Mouse (Mus musculus) MEL (cell line): ENCODE results near the gene Cfap54. TPM values are rescaled to one million over a fixed set of nuclear protein-coding genes. Genes with fewer than 3 reads are reported as not detected.

Experiments used
- DNase-seq: peaks from one replicate; pipeline ENCODE4 v3.0.0; 2011; ENCODE audit warnings: low read depth, low spot score
- H3K27ac ChIP-seq: 2 replicates; pipeline ENCODE4 v1.5.1; 2012; ENCODE audit warnings: low read depth, mild to moderate bottlenecking, control low read depth, low read length, moderate library complexity; ENCODE audit not compliant: control insufficient read depth
- H3K27me3 ChIP-seq, 2 experiments: fragments of 150-350 bp in 1 of 2; sonication (generic) in 1 of 2; 2 replicates each; pipeline ENCODE4 v1.6.1; 2012; ENCODE audit warnings: low read length in 2 of 2, mild to moderate bottlenecking in 2 of 2, improper control_type of control experiment in 1 of 2, moderate library complexity in 1 of 2; ENCODE audit not compliant: insufficient read depth in 2 of 2, control insufficient read depth in 1 of 2
- H3K36me3 ChIP-seq, 2 experiments: 2 replicates each; pipeline ENCODE4 v1.6.1; 2012 to 2014; ENCODE audit warnings: low read length in 2 of 2, improper control_type of control experiment in 1 of 2, inconsistent platforms in 1 of 2, mild to moderate bottlenecking in 1 of 2; ENCODE audit not compliant: insufficient read depth in 2 of 2, control insufficient read depth in 1 of 2
- H3K4me1 ChIP-seq, 2 experiments: fragments of 150-350 bp in 1 of 2; sonication (generic) in 1 of 2; 2 replicates each; pipeline ENCODE4 v1.6.1; 2012; ENCODE audit warnings: low read length in 2 of 2, improper control_type of control experiment in 1 of 2, mild to moderate bottlenecking in 1 of 2; ENCODE audit not compliant: insufficient read depth in 2 of 2, control insufficient read depth in 1 of 2
- H3K4me3 ChIP-seq, 2 experiments: fragments of 150-350 bp in 1 of 2; sonication (generic) in 1 of 2; 2 replicates each; pipeline ENCODE4 v1.5.1; 2012; ENCODE audit warnings: low read depth in 2 of 2, low read length in 2 of 2, mild to moderate bottlenecking in 2 of 2, moderate library complexity in 2 of 2, control low read depth in 1 of 2, improper control_type of control experiment in 1 of 2; ENCODE audit not compliant: control insufficient read depth in 1 of 2, insufficient read depth in 1 of 2
- H3K79me2 ChIP-seq: 2 replicates; pipeline ENCODE4 v1.6.1; 2012; ENCODE audit warnings: mild to moderate bottlenecking, low read length, moderate library complexity; ENCODE audit not compliant: control insufficient read depth, poor library complexity, insufficient read depth
- H3K9ac ChIP-seq: 2 replicates; pipeline ENCODE4 v1.6.1; 2012; ENCODE audit warnings: low read depth, mild to moderate bottlenecking, control low read depth, low read length, moderate library complexity; ENCODE audit not compliant: control insufficient read depth, poor library complexity, severe bottlenecking
- H3K9me3 ChIP-seq: fragments of 150-350 bp; sonication (generic); replicated peaks from 2 replicates; pipeline ENCODE4 v1.6.1; 2012; ENCODE audit warnings: mild to moderate bottlenecking, low read length, improper control_type of control experiment, moderate library complexity; ENCODE audit not compliant: insufficient read depth
- BHLHE40 ChIP-seq: IDR thresholded peaks from 2 replicates; pipeline ENCODE4 v1.6.1; 2012; ENCODE audit warnings: low read depth, mild to moderate bottlenecking, inconsistent platforms, low read length, improper control_type of control experiment, borderline replicate concordance
- CHD2 ChIP-seq: IDR thresholded peaks from 2 replicates; pipeline ENCODE4 v1.6.1; 2011; ENCODE audit warnings: low read length, improper control_type of control experiment
- CTCF ChIP-seq, 3 experiments: IDR thresholded peaks in 2 of 3; conservative IDR thresholded peaks in 1 of 3; 2 replicates each; pipeline ENCODE4 v1.5.1; 2011 to 2012; ENCODE audit warnings: low read length in 3 of 3, low read depth in 2 of 3, mild to moderate bottlenecking in 2 of 3, improper control_type of control experiment in 1 of 3, inconsistent platforms in 1 of 3, mixed read lengths in 1 of 3, moderate library complexity in 1 of 3; ENCODE audit not compliant: control insufficient read depth in 1 of 3, insufficient read depth in 1 of 3, poor library complexity in 1 of 3, severe bottlenecking in 1 of 3
- ELF1 ChIP-seq: IDR thresholded peaks from 2 replicates; pipeline ENCODE4 v1.6.1; 2014; ENCODE audit warnings: low read depth, mild to moderate bottlenecking, inconsistent platforms, low read length, improper control_type of control experiment, moderate library complexity
- GATA1 ChIP-seq: IDR thresholded peaks from 2 replicates; pipeline ENCODE4 v1.6.1; 2011; ENCODE audit warnings: low read depth, low read length, improper control_type of control experiment
- HCFC1 ChIP-seq: IDR thresholded peaks from 2 replicates; pipeline ENCODE4 v1.6.1; 2012; ENCODE audit warnings: low read depth, mild to moderate bottlenecking, inconsistent platforms, low read length, improper control_type of control experiment, moderate library complexity
- JUND ChIP-seq: IDR thresholded peaks from 2 replicates; pipeline ENCODE4 v1.6.1; 2011; ENCODE audit warnings: low read depth, mild to moderate bottlenecking, improper control_type of control experiment, low read length
- MAFK ChIP-seq: IDR thresholded peaks from 2 replicates; pipeline ENCODE4 v1.6.1; 2011; ENCODE audit warnings: low read depth, mild to moderate bottlenecking, low read length, improper control_type of control experiment, borderline replicate concordance
- MAX ChIP-seq: IDR thresholded peaks from 2 replicates; pipeline ENCODE4 v1.6.1; 2011; ENCODE audit warnings: low read length, improper control_type of control experiment
- MAZ ChIP-seq: IDR thresholded peaks from 2 replicates; pipeline ENCODE4 v1.6.1; 2012; ENCODE audit warnings: low read depth, mild to moderate bottlenecking, inconsistent platforms, low read length, improper control_type of control experiment
- MEF2A ChIP-seq: IDR thresholded peaks from 2 replicates; pipeline ENCODE4 v1.6.1; 2014; ENCODE audit warnings: low read depth, mild to moderate bottlenecking, inconsistent platforms, low read length, improper control_type of control experiment; ENCODE audit not compliant: poor library complexity, insufficient replicate concordance, severe bottlenecking; ENCODE audit errors: extremely low read depth
- MYC ChIP-seq: IDR thresholded peaks from 2 replicates; pipeline ENCODE4 v1.6.1; 2011; ENCODE audit warnings: low read depth, mild to moderate bottlenecking, low read length, improper control_type of control experiment, moderate library complexity
- POLR2A ChIP-seq, 2 experiments: IDR thresholded peaks; 2 replicates each; pipeline ENCODE4 v1.6.1; 2011 to 2012; ENCODE audit warnings: low read length in 2 of 2, mild to moderate bottlenecking in 2 of 2, control low read depth in 1 of 2, improper control_type of control experiment in 1 of 2, low read depth in 1 of 2, moderate library complexity in 1 of 2; ENCODE audit not compliant: control insufficient read depth in 1 of 2, insufficient read depth in 1 of 2, poor library complexity in 1 of 2
- POLR2AphosphoS2 ChIP-seq: IDR thresholded peaks from 2 replicates; pipeline ENCODE4 v1.6.1; 2011; ENCODE audit warnings: low read length, improper control_type of control experiment
- SIN3A ChIP-seq: IDR thresholded peaks from 2 replicates; pipeline ENCODE4 v1.6.1; 2012; ENCODE audit warnings: low read length, improper control_type of control experiment, inconsistent platforms
- SMC3 ChIP-seq: IDR thresholded peaks from 2 replicates; pipeline ENCODE4 v1.6.1; 2011; ENCODE audit warnings: low read depth, low read length, improper control_type of control experiment
- TAL1 ChIP-seq: IDR thresholded peaks from 2 replicates; pipeline ENCODE4 v1.6.1; 2012; ENCODE audit warnings: mild to moderate bottlenecking, inconsistent platforms, low read length, moderate library complexity, mixed read lengths
- USF2 ChIP-seq, 2 experiments: IDR thresholded peaks; 2 replicates each; pipeline ENCODE4 v1.6.1; 2011 to 2012; ENCODE audit warnings: improper control_type of control experiment in 2 of 2, low read length in 2 of 2, borderline replicate concordance in 1 of 2, inconsistent platforms in 1 of 2, low read depth in 1 of 2, mild to moderate bottlenecking in 1 of 2; ENCODE audit not compliant: insufficient read depth in 1 of 2
- ZC3H11A ChIP-seq: IDR thresholded peaks from 2 replicates; pipeline ENCODE4 v1.6.1; 2012; ENCODE audit warnings: low read depth, mild to moderate bottlenecking, inconsistent platforms, low read length, improper control_type of control experiment
- ZKSCAN1 ChIP-seq: IDR thresholded peaks from 2 replicates; pipeline ENCODE4 v1.6.1; 2012; ENCODE audit warnings: low read depth, mild to moderate bottlenecking, inconsistent platforms, low read length, improper control_type of control experiment, moderate library complexity
- ZMIZ1 ChIP-seq: IDR thresholded peaks from 2 replicates; pipeline ENCODE4 v1.6.1; 2012; ENCODE audit warnings: low read depth, mild to moderate bottlenecking, inconsistent platforms, low read length, improper control_type of control experiment, moderate library complexity
- ZNF384 ChIP-seq: IDR thresholded peaks from 2 replicates; pipeline ENCODE4 v1.6.1; 2012; ENCODE audit warnings: low read depth, mild to moderate bottlenecking, inconsistent platforms, low read length, improper control_type of control experiment
- polyA plus RNA-seq, 2 experiments: library from polyadenylated mRNA; stranded (reverse) in 1 of 2; unstranded in 1 of 2; fragments of >175 nt in 1 of 2; fragments of >200 nt in 1 of 2; gene quantifications; 2 replicates each; pipeline versions ENCODE4 v1.2.1 to v1.2.4; 2012; ENCODE audit warnings: low replicate concordance in 2 of 2, low read depth in 1 of 2; ENCODE audit not compliant: insufficient read length in 2 of 2, insufficient read depth in 1 of 2, missing spikeins in 1 of 2
- total RNA-seq: library from RNA; depleted of rRNA; stranded (reverse); fragments of 300-350 nt; gene quantifications from 2 replicates; pipeline ENCODE4 v1.2.3, GENCODE M21; 2012

Gene Cfap54
- total and polyA plus RNA-seq, 3 experiments = 2.0 to 2.7 TPM; not detected in 1

- TF ChIP-seq JUND (no peak), CTCF (IDR thresholded peaks at IDR 0.05 in 2 of 3, conservative IDR thresholded peaks at IDR 0.05 in 1 of 3; ENCODE audit: control insufficient read depth in 1 of 3, insufficient read depth in 1 of 3, low read depth in 2 of 3, low read length in 3 of 3, poor library complexity in 1 of 3, severe bottlenecking in 1 of 3) (no peak), POLR2A (IDR thresholded peaks at IDR 0.05; ENCODE audit: control insufficient read depth in 1 of 2, insufficient read depth in 1 of 2, low read depth in 1 of 2, low read length in 2 of 2, poor library complexity in 1 of 2) (no peak), MEF2A (no peak), MAZ (no peak), POLR2AphosphoS2 (no peak), SIN3A (no peak), ZKSCAN1 (no peak), MYC (no peak), GATA1 (no peak), ZC3H11A (no peak), BHLHE40 (no peak), ZMIZ1 (no peak), ZNF384 (no peak), HCFC1 (no peak), ELF1 (no peak), MAFK (no peak), USF2 (IDR thresholded peaks at IDR 0.05; ENCODE audit: borderline replicate concordance in 1 of 2, insufficient read depth in 1 of 2, low read depth in 1 of 2, low read length in 2 of 2) (no peak), MAX (no peak)
- no peaks in the 10 kb centered on the region for H3K79me2 ChIP-seq
- no peak overlapping the region for H3K27ac ChIP-seq
- no peaks in the 10 kb centered on the region for H3K27me3 ChIP-seq
- no peak for DNase-seq
- no peak overlapping the region for H3K9ac ChIP-seq
- peaks cover 0 to 3% of the 10 kb centered on the region in 2 experiments; a peak in 1 of 4 replicates for H3K36me3 ChIP-seq
- no peaks in the 10 kb centered on the region for H3K9me3 ChIP-seq
- H3K4me3 ChIP-seq = no peak overlapping the region
- peaks cover 0 to 8% of the 10 kb centered on the region in 2 experiments for H3K4me1 ChIP-seq
Measured at GRCm38 (mm10) chr10:92932464-92932863, 149.0 kb downstream of the Cfap54 start.

GRCm38 (mm10) chr10:92930036-92930435, 151.4 kb downstream of the Cfap54 start:
- Histone ChIP-seq H3K4me3 (no peak overlapping the region), H3K9me3 (no peaks in the 10 kb centered on the region), H3K27me3 (no peaks in the 10 kb centered on the region), H3K27ac (no peak overlapping the region), H3K4me1 (peaks cover 0 to 8% of the 10 kb centered on the region in 2 experiments), H3K9ac (no peak overlapping the region), H3K36me3 (peaks cover 0 to 3% of the 10 kb centered on the region in 2 experiments; a peak in 1 of 4 replicates), H3K79me2 (no peaks in the 10 kb centered on the region)
- TF ChIP-seq CTCF (IDR thresholded peaks at IDR 0.05 in 2 of 3, conservative IDR thresholded peaks at IDR 0.05 in 1 of 3; ENCODE audit: control insufficient read depth in 1 of 3, insufficient read depth in 1 of 3, low read depth in 2 of 3, low read length in 3 of 3, poor library complexity in 1 of 3, severe bottlenecking in 1 of 3) (no peak), CHD2 (no peak), TAL1 (no peak), BHLHE40 (no peak), HCFC1 (no peak), SMC3 (no peak), ZC3H11A (no peak), USF2 (IDR thresholded peaks at IDR 0.05; ENCODE audit: borderline replicate concordance in 1 of 2, insufficient read depth in 1 of 2, low read depth in 1 of 2, low read length in 2 of 2) (no peak)
- DNase-seq = no peak
